Mouse (Mus musculus) liver, postnatal 0 days (tissue): ENCODE results near the gene Olfr821. TPM values are rescaled to one million over a fixed set of nuclear protein-coding genes. Genes with fewer than 3 reads are reported as not detected.

ENCODE experiments used
- ATAC-seq: fragments of 200-750 bp; cut with Nextera tagmentation; 2 replicates; pipeline ENCODE4 v1.8.0; 2017; ENCODE audit warnings: mild to moderate bottlenecking, moderate library complexity
- DNase-seq: peaks from one replicate; pipeline ENCODE4 v3.0.0-alpha.2; 2016
- H3K27ac ChIP-seq: fragments of 300-500 bp; sonication (generic); 2 replicates; pipeline ENCODE4 v1.5.1; 2014; ENCODE audit warnings: antibody characterized with exemption, moderate library complexity, mild to moderate bottlenecking, low read depth
- H3K27me3 ChIP-seq: fragments of 300-500 bp; sonication (generic); 2 replicates; pipeline ENCODE4 v1.6.1; 2014; ENCODE audit warnings: low read length, control low read depth, mixed read lengths; ENCODE audit not compliant: insufficient read depth
- H3K36me3 ChIP-seq: fragments of 300-500 bp; sonication (generic); replicated peaks from 2 replicates; pipeline ENCODE4 v1.6.1; 2014; ENCODE audit warnings: mild to moderate bottlenecking, control low read depth, low read length, moderate library complexity, mixed read lengths; ENCODE audit not compliant: insufficient read depth
- H3K4me1 ChIP-seq: fragments of 300-500 bp; sonication (generic); 2 replicates; pipeline ENCODE4 v1.6.1; 2014; ENCODE audit warnings: antibody characterized with exemption, mild to moderate bottlenecking, control low read depth; ENCODE audit not compliant: insufficient read depth
- H3K4me2 ChIP-seq: fragments of 300-500 bp; sonication (generic); 2 replicates; pipeline ENCODE4 v1.6.1; 2014; ENCODE audit warnings: low read depth, mild to moderate bottlenecking, low read length, moderate library complexity, mixed read lengths
- H3K4me3 ChIP-seq: fragments of 300-500 bp; sonication (generic); 2 replicates; pipeline ENCODE4 v1.5.1; 2014; ENCODE audit warnings: low read depth, low read length
- H3K9ac ChIP-seq: fragments of 300-500 bp; sonication (generic); replicated peaks from 2 replicates; pipeline ENCODE4 v1.6.1; 2014; ENCODE audit warnings: mild to moderate bottlenecking, moderate library complexity
- H3K9me3 ChIP-seq: fragments of 300-500 bp; sonication (generic); 2 replicates; pipeline ENCODE4 v1.6.1; 2016; ENCODE audit warnings: mild to moderate bottlenecking, control low read depth, low read length, mixed read lengths
- CTCF ChIP-seq: sonication (generic); IDR thresholded peaks from 2 replicates; pipeline ENCODE4 v1.5.1; 2016; ENCODE audit warnings: antibody characterized with exemption, low read depth
- EP300 ChIP-seq: IDR thresholded peaks from 2 replicates; pipeline ENCODE4 v1.6.1; 2016; ENCODE audit warnings: antibody characterized with exemption, low read depth, mild to moderate bottlenecking
- polyA plus RNA-seq: library from polyadenylated mRNA; unstranded; fragments of >200 nt; fragmentation: Nextera tagmentation; extraction: Ambion mirVana; gene quantifications from 2 replicates; pipeline ENCODE4 v1.2.1, GENCODE M21; 2015

Olfr821 gene
- polyA plus RNA-seq, 1 experiment from 2014 or later = not detected

DNA sequence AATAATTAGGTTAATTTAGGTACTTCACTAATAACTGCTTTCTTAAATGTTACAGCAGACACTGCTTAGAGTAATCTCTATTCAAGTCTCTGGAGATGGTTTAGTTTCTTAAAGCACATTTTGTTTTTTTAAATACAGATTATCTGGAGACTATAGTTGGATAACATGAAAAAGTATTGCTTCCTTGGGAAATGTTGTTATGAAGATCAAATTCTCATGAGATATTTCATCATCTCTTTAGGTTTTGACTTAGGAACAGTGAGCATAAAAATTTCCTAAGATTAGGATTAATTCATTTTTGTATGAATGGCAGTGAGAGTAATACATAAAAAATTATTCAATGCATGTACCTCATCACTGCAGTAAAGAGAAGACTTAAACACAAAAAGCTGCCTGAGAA lies 40.8 kb downstream of the Olfr821 start, which contains the start of gene Olfr822:
Olfr822 (plus strand) TSS at position 301 of the 400 bp plus-strand sequence.
- no peak within 1 kb of the TSS for H3K4me2 ChIP-seq
- H3K4me3 ChIP-seq = no peak within 1 kb of the TSS
- no peak for DNase-seq
- H3K9me3 ChIP-seq = no peaks in the 10 kb centered on the region
- H3K27me3 ChIP-seq = no peaks in the 10 kb centered on the region
- no peak within 1 kb of the TSS for H3K9ac ChIP-seq
- no peaks in the 10 kb centered on the region for H3K36me3 ChIP-seq
- TF ChIP-seq EP300 (no peak), CTCF (no peak)
- no peak within 1 kb of the TSS for H3K27ac ChIP-seq
- no peak for ATAC-seq
- no peaks in the 10 kb centered on the region for H3K4me1 ChIP-seq

Other genes with a start within 250 kb of the Olfr821 start
- gene Olfr810, start 235.4 kb upstream of the Olfr821 start, polyA plus RNA-seq = not detected in 2 replicates
- gene Olfr811, start 226.0 kb upstream of the Olfr821 start, polyA plus RNA-seq = not detected in 2 replicates
- not detected in 2 replicates for gene Olfr812, start 184.3 kb upstream of the Olfr821 start, polyA plus RNA-seq
- gene Olfr813, start 175.0 kb upstream of the Olfr821 start, polyA plus RNA-seq = not detected in 2 replicates
- gene Olfr814, start 150.5 kb upstream of the Olfr821 start, polyA plus RNA-seq = not detected in 2 replicates
- not detected in 2 replicates for gene Olfr815, start 124.5 kb upstream of the Olfr821 start, polyA plus RNA-seq
- gene Olfr816, start 114.8 kb upstream of the Olfr821 start, polyA plus RNA-seq = not detected in 2 replicates
- gene Olfr818, start 81.2 kb upstream of the Olfr821 start, polyA plus RNA-seq = not detected in 2 replicates
- not detected in 2 replicates for gene Olfr819, start 63.1 kb upstream of the Olfr821 start, polyA plus RNA-seq
- not detected in 2 replicates for gene Olfr247, start 54.2 kb upstream of the Olfr821 start, polyA plus RNA-seq
- gene Gm10310, start 45.3 kb upstream of the Olfr821 start, polyA plus RNA-seq = not detected in 2 replicates
- gene Olfr820, start 17.7 kb upstream of the Olfr821 start, polyA plus RNA-seq = not detected in 2 replicates
- gene Olfr822, start 40.9 kb downstream of the Olfr821 start, polyA plus RNA-seq = not detected in 2 replicates
- gene Olfr823, start 85.0 kb downstream of the Olfr821 start, polyA plus RNA-seq = not detected in 2 replicates
- 0.02 and 0.04 TPM in 2 replicates for gene Olfr824, start 99.7 kb downstream of the Olfr821 start, polyA plus RNA-seq
- gene Olfr825, start 136.4 kb downstream of the Olfr821 start, polyA plus RNA-seq = not detected in 2 replicates
- gene Olfr826, start 153.8 kb downstream of the Olfr821 start, polyA plus RNA-seq = not detected in 2 replicates
- not detected in 2 replicates for gene Olfr827, start 184.1 kb downstream of the Olfr821 start, polyA plus RNA-seq
- gene Neurod4, start 249.9 kb downstream of the Olfr821 start, polyA plus RNA-seq = not detected in 2 replicates